Mouse (Mus musculus): ENCODE results near the gene Tppp.
"Not testable (repeated sequence)": the region's sequence is repeated elsewhere in the genome, so short reads cannot be mapped to it uniquely, and the experiment has no call there.

Gene Tppp

GRCm38 (mm10) chr13:74025151-74026081 lies 16.2 kb downstream of the Tppp start:
- no peak for DNase-seq (ENCODE audit: low spot score)

GRCm38 (mm10) chr13:74026215-74026614 lies 17.0 kb downstream of the Tppp start:
- DNase-seq (ENCODE audit: low spot score) = no peak

- no peak for DNase-seq (ENCODE audit: low spot score)
Measured at GRCm38 (mm10) chr13:74028116-74028515, 18.9 kb downstream of the Tppp start.

GRCm38 (mm10) chr13:74029013-74029412 lies 19.8 kb downstream of the Tppp start:
- DNase-seq (ENCODE audit: low spot score) = no peak

GRCm38 (mm10) chr13:74030691-74031090 lies 21.5 kb downstream of the Tppp start:
- peak; percentile 32 for DNase-seq (ENCODE audit: low spot score)

- no peak for DNase-seq (ENCODE audit: low spot score)
Measured at GRCm38 (mm10) chr13:74031133-74031532, 21.9 kb downstream of the Tppp start.

GRCm38 (mm10) chr13:74034756-74035155 lies 25.5 kb downstream of the Tppp start:
- DNase-seq (ENCODE audit: low spot score) = no peak

GRCm38 (mm10) chr13:74035776-74036175 lies 26.6 kb downstream of the Tppp start:
- no peak for DNase-seq (ENCODE audit: low spot score)

- no peak for DNase-seq (ENCODE audit: low spot score)
Measured at GRCm38 (mm10) chr13:74039926-74040325, 30.7 kb downstream of the Tppp start.

GRCm38 (mm10) chr13:74056194-74056593 lies 47.0 kb downstream of the Tppp start:
- no peak for DNase-seq (ENCODE audit: low spot score)

- DNase-seq (ENCODE audit: low spot score) = no peak
Measured at GRCm38 (mm10) chr13:74058081-74058480, 48.9 kb downstream of the Tppp start.

- DNase-seq (ENCODE audit: low spot score) = peak; percentile 81
Measured at GRCm38 (mm10) chr13:74061613-74062377, 52.6 kb downstream of the Tppp start, which contains the start of gene Cep72. Gene Cep72 (minus strand): TSS chr13:74062299.

- no peak for DNase-seq (ENCODE audit: low spot score)
Measured at GRCm38 (mm10) chr13:74062378-74063128, 53.3 kb downstream of the Tppp start.

- no peak for DNase-seq (ENCODE audit: low spot score)
Measured at GRCm38 (mm10) chr13:74063340-74064050, 54.3 kb downstream of the Tppp start.

GRCm38 (mm10) chr13:74066576-74066975 lies 57.4 kb downstream of the Tppp start:
- DNase-seq (ENCODE audit: low spot score) = no peak

GRCm38 (mm10) chr13:74071244-74071643 lies 62.0 kb downstream of the Tppp start:
- not testable (repeated sequence) for DNase-seq (ENCODE audit: low spot score)

GRCm38 (mm10) chr13:74071714-74072113 lies 62.5 kb downstream of the Tppp start:
- DNase-seq (ENCODE audit: low spot score) = no peak

GRCm38 (mm10) chr13:74073369-74073768 lies 64.2 kb downstream of the Tppp start:
- DNase-seq (ENCODE audit: low spot score) = no peak

Data from ovary, adult 18-20 months (tissue).